In genomic region chr1:83870853-83871567, GRCm38 (mm10) we compare ENCODE assay signal across 8 mouse cellular contexts.
DNase-seq lines count a peak whose midpoint lies in the region; ATAC-seq lines count a peak whose summit lies in the region.

No protein-coding gene starts in this region.

- 72% methylated on average over 5 of the region's 5 CpGs for WGBS in midbrain, embryonic 14.5 days

- no peak overlapping the region for H3K9ac ChIP-seq in midbrain, embryonic 14.5 days (replicated peaks; ENCODE audit: low read length)

- H3K36me3 ChIP-seq in midbrain, embryonic 14.5 days (ENCODE audit: control insufficient read depth, insufficient read depth, low read length): no peaks in the 10 kb centered on the region

- H3K9me3 ChIP-seq in midbrain, embryonic 14.5 days (ENCODE audit: control insufficient read depth, low read length): no peaks in the 10 kb centered on the region

- H3K4me3 ChIP-seq in midbrain, embryonic 14.5 days (replicated peaks; ENCODE audit: low read depth, low read length): no peak overlapping the region

- no peak overlapping the region for H3K27ac ChIP-seq in midbrain, embryonic 14.5 days (replicated peaks; ENCODE audit: low read depth, low read length)

- peak; percentile 28 to 37 for DNase-seq in cerebellum, postnatal 14 days
- DNase-seq in brain, adult 2 months (ENCODE audit: low read depth, low spot score): peak; percentile 21
- DNase-seq in heart, postnatal 14 days: peak; percentile 33 to 35
- DNase-seq in midbrain, embryonic 14.5 days: peak; percentile 44
- no peak for DNase-seq in thymus, postnatal 0 days (ENCODE audit: low spot score)
- no peak for DNase-seq in thymus, postnatal 14 days
- DNase-seq in testis, postnatal 14 days (ENCODE audit: low spot score): no peak

- no peak for ATAC-seq in cerebellum, adult (ENCODE audit: insufficient number of reproducible peaks, low FRiP score, low TSS enrichment)
- no peak for ATAC-seq in midbrain, embryonic 14.5 days (ENCODE audit: low FRiP score, low TSS enrichment)

- no peak overlapping the region for H3K4me2 ChIP-seq in midbrain, embryonic 14.5 days (ENCODE audit: low read length)

- H3K4me1 ChIP-seq in midbrain, embryonic 14.5 days (ENCODE audit: control insufficient read depth, insufficient read depth, low read length): peaks cover 3% of the 10 kb centered on the region; the same call in 1 of the 2 replicates

- intact Hi-C loops in heart, postnatal 14 days (cut with DNase I): no loop called here

- H3K27me3 ChIP-seq in midbrain, embryonic 14.5 days (ENCODE audit: control insufficient read depth, insufficient read depth, low read length): no peaks in the 10 kb centered on the region

Comparison
In these comparisons a context has a peak if more than half of its experiments do, and no peak if none do; other contexts are left out.
1. DNase-seq: peak in cerebellum, postnatal 14 days (2 of 2), brain, adult 2 months (single experiment), heart, postnatal 14 days (2 of 2) and midbrain, embryonic 14.5 days (single experiment); none in thymus, postnatal 0 days (single experiment), thymus, postnatal 14 days (single experiment) and testis, postnatal 14 days (single experiment).